Mouse (Mus musculus) intestine, embryonic 16.5 days (tissue): ENCODE data around the gene Gm44502. TPM values are rescaled to one million over a fixed set of nuclear protein-coding genes. Genes with fewer than 3 reads are reported as not detected.
"Not testable (repeated sequence)": the region's sequence is repeated elsewhere in the genome, so short reads cannot be mapped to it uniquely, and the experiment has no call there.

Source experiments
- ATAC-seq: fragments of 200-750 bp; cut with Nextera tagmentation; 2 replicates; pipeline ENCODE4 v1.8.0; 2017; ENCODE audit warnings: moderate TSS enrichment, moderate library complexity
- H3K27ac ChIP-seq: fragments of 300-500 bp; sonication (generic); 2 replicates; pipeline ENCODE4 v1.5.1; 2014; ENCODE audit warnings: mild to moderate bottlenecking, low read length
- H3K27me3 ChIP-seq: fragments of 300-500 bp; sonication (generic); replicated peaks from 2 replicates; pipeline ENCODE4 v1.6.1; 2014; ENCODE audit warnings: low read length, control low read depth, mixed read lengths; ENCODE audit not compliant: control insufficient read depth, insufficient read depth
- H3K36me3 ChIP-seq: fragments of 300-500 bp; sonication (generic); 2 replicates; pipeline ENCODE4 v1.6.1; 2014; ENCODE audit warnings: low read length, control low read depth; ENCODE audit not compliant: control insufficient read depth, insufficient read depth
- H3K4me1 ChIP-seq: fragments of 300-500 bp; sonication (generic); 2 replicates; pipeline ENCODE4 v1.6.1; 2014; ENCODE audit warnings: low read length, control low read depth, mixed read lengths; ENCODE audit not compliant: control insufficient read depth, insufficient read depth
- H3K4me2 ChIP-seq: fragments of 300-500 bp; sonication (generic); 2 replicates; pipeline ENCODE4 v1.6.1; 2014; ENCODE audit warnings: low read depth, low read length, control low read depth
- H3K4me3 ChIP-seq: fragments of 300-500 bp; sonication (generic); 2 replicates; pipeline ENCODE4 v1.5.1; 2014; ENCODE audit warnings: mild to moderate bottlenecking, low read length
- H3K9ac ChIP-seq: fragments of 300-500 bp; sonication (generic); 2 replicates; pipeline ENCODE4 v1.6.1; 2014; ENCODE audit warnings: low read depth, low read length
- H3K9me3 ChIP-seq: fragments of 300-500 bp; sonication (generic); 2 replicates; pipeline ENCODE4 v1.6.1; 2016; ENCODE audit warnings: low read length, control low read depth; ENCODE audit not compliant: control insufficient read depth
- WGBS: fragments of 180-500 bp; shearing (Covaris S2); extraction: QIAGEN DNeasy Blood & Tissue Kit; methylation state at CpG from one replicate; pipeline ENCODE4 v1.1.7; 2014; 5-methylcytosine and 5-hydroxymethylcytosine counted together
- polyA plus RNA-seq: library from polyadenylated mRNA; unstranded; fragments of >200 nt; fragmentation: Nextera tagmentation; extraction: Ambion mirVana; gene quantifications from 2 replicates; pipeline ENCODE4 v1.2.1, GENCODE M21; 2015

The Gm44502 gene
- polyA plus RNA-seq, 1 experiment from 2014 or later: not detected

GRCm38 (mm10) chr15:89432946-89433345 lies 3.5 kb upstream of the Gm44502 start:
- no peak for ATAC-seq
- H3K4me3 ChIP-seq: no peak overlapping the region
- no peaks in the 10 kb centered on the region for H3K9me3 ChIP-seq
- no peak overlapping the region for H3K9ac ChIP-seq
- no peak overlapping the region for H3K4me2 ChIP-seq
- H3K27me3 ChIP-seq: no peaks in the 10 kb centered on the region
- H3K4me1 ChIP-seq: peaks cover 9% of the 10 kb centered on the region
- WGBS: 81% methylated on average over 4 of the region's 4 CpGs
- H3K27ac ChIP-seq: no peak overlapping the region
- no peaks in the 10 kb centered on the region for H3K36me3 ChIP-seq

- no peak overlapping the region for H3K4me2 ChIP-seq
- peaks cover 9% of the 10 kb centered on the region for H3K4me1 ChIP-seq
These were observed 2.3 kb upstream of the Gm44502 start for GRCm38 (mm10) chr15:89431806-89432205.

DNA sequence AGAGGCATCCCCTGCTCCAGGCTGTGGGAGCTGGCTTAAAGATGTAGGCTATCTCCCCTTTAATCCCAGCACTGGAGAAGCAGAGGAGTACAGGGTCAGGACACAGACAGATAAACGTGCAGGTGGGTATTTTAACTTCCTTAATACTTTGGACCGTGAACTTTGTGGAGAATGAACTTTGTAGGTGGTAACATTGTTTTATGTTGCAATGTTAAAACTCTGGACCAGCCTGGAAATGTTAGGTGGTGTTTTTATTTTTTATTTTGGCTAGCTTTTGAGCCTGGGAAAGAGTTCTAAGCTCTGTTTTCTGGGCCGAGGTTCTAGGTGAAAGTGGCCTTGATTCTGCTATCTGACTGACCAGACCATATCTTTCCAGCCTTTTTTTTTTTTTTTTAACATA lies 1.8 kb upstream of the Gm44502 start:
- Histone ChIP-seq H3K9me3 (no peaks in the 10 kb centered on the region), H3K36me3 (0 out of 2 replicates have a peak, but pooled peaks cover 4% of the 10 kb centered on the region), H3K27ac (0 out of 2 replicates have a peak overlapping the region, but pooled peaks have one; percentile 18), H3K9ac (no peak overlapping the region), H3K4me3 (no peak overlapping the region), H3K4me2 (no peak overlapping the region), H3K27me3 (no peaks in the 10 kb centered on the region), H3K4me1 (peaks cover 9% of the 10 kb centered on the region)
- ATAC-seq: no peak
- WGBS: 75% methylated on average over 3 of the region's 3 CpGs

More at GRCm38 (mm10) chr15:89431806-89432205, 2.3 kb upstream of the Gm44502 start:
- WGBS: 94% methylated on average over 6 of the region's 6 CpGs
- no peak for ATAC-seq
- H3K36me3 ChIP-seq: no peaks in the 10 kb centered on the region
- no peaks in the 10 kb centered on the region for H3K27me3 ChIP-seq
- no peaks in the 10 kb centered on the region for H3K9me3 ChIP-seq
- H3K4me3 ChIP-seq: no peak overlapping the region
- 0 out of 2 replicates have a peak overlapping the region, but pooled peaks have one; percentile 25 for H3K27ac ChIP-seq
- H3K9ac ChIP-seq: no peak overlapping the region

GRCm38 (mm10) chr15:89430771-89431170 lies 1.3 kb upstream of the Gm44502 start:
- H3K27me3 ChIP-seq, H3K4me3 ChIP-seq, H3K36me3 ChIP-seq, H3K27ac ChIP-seq, H3K9me3 ChIP-seq, ATAC-seq, H3K9ac ChIP-seq: not testable (repeated sequence)
- Histone ChIP-seq H3K4me2 (peak overlapping the region; percentile 88; the same call in 1 of the 2 replicates), H3K4me1 (peaks cover 12% of the 10 kb centered on the region)
- WGBS: 76% methylated on average over 8 of the region's 9 CpGs

- 46% methylated on average over 6 of the region's 6 CpGs for WGBS
- ATAC-seq: no peak
- Histone ChIP-seq H3K9ac (peak overlapping the region; percentile 87), H3K4me1 (peaks cover 12% of the 10 kb centered on the region), H3K4me3 (peak overlapping the region; percentile 87), H3K4me2 (peak overlapping the region; percentile 88), H3K27ac (peak overlapping the region; percentile 99), H3K9me3 (no peaks in the 10 kb centered on the region), H3K36me3 (0 out of 2 replicates have a peak, but pooled peaks cover 4% of the 10 kb centered on the region), H3K27me3 (no peaks in the 10 kb centered on the region)
These were observed 845 bp upstream of the Gm44502 start for GRCm38 (mm10) chr15:89430341-89430740.

GRCm38 (mm10) chr15:89428821-89429351 lies 610 bp downstream of the Gm44502 start:
- WGBS: 5% methylated on average over 22 of the region's 22 CpGs
- Histone ChIP-seq H3K9ac (peak overlapping the region; percentile 87), H3K27me3 (no peaks in the 10 kb centered on the region), H3K9me3 (no peaks in the 10 kb centered on the region), H3K36me3 (0 out of 2 replicates have a peak, but pooled peaks cover 4% of the 10 kb centered on the region), H3K27ac (peak overlapping the region; percentile 25; the same call in 1 of the 2 replicates), H3K4me3 (peak overlapping the region; percentile 87), H3K4me1 (peaks cover 12% of the 10 kb centered on the region), H3K4me2 (peak overlapping the region; percentile 88)
- peak; percentile 41 for ATAC-seq

DNA sequence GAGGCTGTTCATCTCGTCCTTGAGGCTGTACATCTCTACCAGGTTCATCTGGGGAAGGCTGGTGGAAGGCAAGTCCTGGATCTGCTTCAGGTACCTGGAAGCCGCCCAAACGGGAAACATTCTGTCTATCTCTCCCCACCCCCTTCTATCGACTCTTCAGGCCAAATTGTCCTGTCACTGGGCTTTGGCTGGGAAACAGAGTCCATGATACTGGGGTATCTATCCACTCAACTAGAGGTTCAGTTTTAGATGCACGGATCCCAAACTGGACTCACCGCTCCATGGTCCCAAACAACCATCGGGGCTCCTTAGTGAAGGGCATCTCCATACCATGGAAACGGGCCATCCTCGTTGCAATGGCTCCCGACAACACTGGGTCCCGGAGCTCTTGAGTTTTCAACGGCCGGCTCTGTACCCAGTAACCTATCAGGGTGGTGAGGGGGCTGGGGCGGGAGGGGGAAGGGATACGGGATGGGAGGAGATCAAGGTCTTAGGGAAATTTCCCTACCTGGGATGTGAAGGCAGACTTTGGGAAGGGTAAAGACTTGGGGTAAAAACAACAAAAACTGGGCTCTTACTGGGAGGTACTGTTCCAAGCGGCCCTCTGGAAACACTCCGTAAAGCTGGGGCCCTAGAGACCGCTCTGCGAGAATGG lies 1.2 kb downstream of the Gm44502 start:
- no peaks in the 10 kb centered on the region for H3K27me3 ChIP-seq
- peak overlapping the region; percentile 88 for H3K4me2 ChIP-seq
- no peak overlapping the region for H3K27ac ChIP-seq
- H3K4me1 ChIP-seq: peaks cover 12% of the 10 kb centered on the region
- H3K9me3 ChIP-seq: no peaks in the 10 kb centered on the region
- ATAC-seq: no peak
- 84% methylated on average over 19 of the region's 19 CpGs for WGBS
- H3K4me3 ChIP-seq: peak overlapping the region; percentile 87
- 0 out of 2 replicates have a peak, but pooled peaks cover 4% of the 10 kb centered on the region for H3K36me3 ChIP-seq
- peak overlapping the region; percentile 87 for H3K9ac ChIP-seq

GRCm38 (mm10) chr15:89426716-89427115 lies 2.8 kb downstream of the Gm44502 start:
- H3K36me3 ChIP-seq: 0 out of 2 replicates have a peak, but pooled peaks cover 4% of the 10 kb centered on the region
- 93% methylated on average over 10 of the region's 10 CpGs for WGBS
- H3K4me3 ChIP-seq: no peak overlapping the region
- no peak overlapping the region for H3K4me2 ChIP-seq
- peaks cover 12% of the 10 kb centered on the region for H3K4me1 ChIP-seq
- H3K27me3 ChIP-seq: no peaks in the 10 kb centered on the region
- ATAC-seq: no peak
- H3K27ac ChIP-seq: no peak overlapping the region
- no peak overlapping the region for H3K9ac ChIP-seq
- H3K9me3 ChIP-seq: no peaks in the 10 kb centered on the region

GRCm38 (mm10) chr15:89425711-89426121 lies 3.8 kb downstream of the Gm44502 start, which contains the start of gene Cpt1b:
Cpt1b (minus strand) TSS chr15:89425863.
- no peaks in the 10 kb centered on the region for H3K9me3 ChIP-seq
- 41% methylated on average over 6 of the region's 6 CpGs for WGBS
- no peak within 1 kb of the TSS for H3K9ac ChIP-seq
- H3K36me3 ChIP-seq: 0 out of 2 replicates have a peak, but pooled peaks cover 4% of the 10 kb centered on the region
- no peak for ATAC-seq
- H3K4me3 ChIP-seq: no peak within 1 kb of the TSS
- H3K27ac ChIP-seq: no peak within 1 kb of the TSS
- no peaks in the 10 kb centered on the region for H3K27me3 ChIP-seq
- H3K4me2 ChIP-seq: no peak within 1 kb of the TSS
- H3K4me1 ChIP-seq: peaks cover 7% of the 10 kb centered on the region; the same call in 1 of the 2 replicates
